Comparison of ENCODE assay signal across 20 mouse cellular contexts in genomic region chr4:135968271-135968869, GRCm38 (mm10). TPM values are rescaled to one million over a fixed set of nuclear protein-coding genes. Genes with fewer than 3 reads are reported as not detected.
A peak's percentile ranks its signal among the peaks of the same experiment; 100 is the strongest.
DNase-seq lines count a peak whose midpoint lies in the region; ATAC-seq lines count a peak whose summit lies in the region.
"Had no signal": no experiment of that assay in that cellular context is flagged by ENCODE, and none has a peak within 500 bp of the region (broad histone marks: within the 10 kb centered on the region; RNA-seq: fewer than 3 reads in every experiment).

No protein-coding gene starts in this region.

- H3K4me3 ChIP-seq in forebrain, embryonic 10.5 days, result peak overlapping the region; percentile 11; the same call in 1 of the 2 replicates
- H3K4me3 ChIP-seq in forebrain, embryonic 15.5 days, result no peak overlapping the region
- H3K4me3 ChIP-seq in heart, embryonic 11.5 days (ENCODE audit: low read depth, low read length), result no peak overlapping the region
- H3K4me3 ChIP-seq in heart, embryonic 12.5 days, result no peak overlapping the region
- H3K4me3 ChIP-seq: embryonic facial prominence, embryonic 12.5 days; erythroblast, embryonic 14.5 days; megakaryocyte, embryonic 14.5 days had no signal

- H3K36me3 ChIP-seq in forebrain, embryonic 10.5 days (replicated peaks), result peaks cover 63% of the 10 kb centered on the region
- peaks cover 48% of the 10 kb centered on the region for H3K36me3 ChIP-seq in forebrain, embryonic 15.5 days
- H3K36me3 ChIP-seq in heart, embryonic 11.5 days (ENCODE audit: control insufficient read depth, insufficient read depth, low read length), result peaks cover 33% of the 10 kb centered on the region
- peaks cover 50% of the 10 kb centered on the region for H3K36me3 ChIP-seq in heart, embryonic 12.5 days

- H3K9ac ChIP-seq in forebrain, embryonic 15.5 days (replicated peaks), result no peak overlapping the region
- peak overlapping the region; percentile 10; the same call in 1 of the 2 replicates for H3K9ac ChIP-seq in heart, embryonic 11.5 days (ENCODE audit: low read depth, low read length)
- H3K9ac ChIP-seq in heart, embryonic 12.5 days, result no peak overlapping the region
- H3K9ac ChIP-seq: embryonic facial prominence, embryonic 12.5 days had no signal

- H3K27me3 ChIP-seq in forebrain, embryonic 10.5 days (ENCODE audit: poor library complexity, severe bottlenecking), result 0 out of 2 replicates have a peak, but pooled peaks cover 6% of the 10 kb centered on the region
- H3K27me3 ChIP-seq in forebrain, embryonic 15.5 days, result no peaks in the 10 kb centered on the region
- H3K27me3 ChIP-seq in heart, embryonic 11.5 days (ENCODE audit: control insufficient read depth, insufficient read depth, low read length), result no peaks in the 10 kb centered on the region
- no peaks in the 10 kb centered on the region for H3K27me3 ChIP-seq in heart, embryonic 12.5 days (replicated peaks)
- H3K27me3 ChIP-seq: embryonic facial prominence, embryonic 12.5 days; megakaryocyte, embryonic 14.5 days had no signal

- no peak for ATAC-seq in forebrain, embryonic 15.5 days (replicated peaks)
- no peak for ATAC-seq in heart, embryonic 11.5 days (replicated peaks; ENCODE audit: insufficient number of reproducible peaks, low FRiP score, low TSS enrichment)
- no peak for ATAC-seq in heart, embryonic 12.5 days (ENCODE audit: insufficient number of reproducible peaks, low FRiP score)
- ATAC-seq: midbrain, embryonic 16.5 days had no signal

- peaks cover 56% of the 10 kb centered on the region for H3K4me1 ChIP-seq in forebrain, embryonic 10.5 days
- peaks cover 30% of the 10 kb centered on the region for H3K4me1 ChIP-seq in forebrain, embryonic 15.5 days
- peaks cover 22% of the 10 kb centered on the region for H3K4me1 ChIP-seq in heart, embryonic 11.5 days (ENCODE audit: control insufficient read depth, insufficient read depth, low read length)
- peaks cover 34% of the 10 kb centered on the region for H3K4me1 ChIP-seq in heart, embryonic 12.5 days (replicated peaks)

- H3K27ac ChIP-seq in forebrain, embryonic 10.5 days, result no peak overlapping the region
- no peak overlapping the region for H3K27ac ChIP-seq in forebrain, embryonic 15.5 days (replicated peaks)
- H3K27ac ChIP-seq in heart, embryonic 11.5 days (ENCODE audit: low read depth, low read length), result no peak overlapping the region
- H3K27ac ChIP-seq in heart, embryonic 12.5 days (ENCODE audit: poor library complexity, severe bottlenecking), result no peak overlapping the region
- H3K27ac ChIP-seq: embryonic facial prominence, embryonic 12.5 days; kidney, postnatal 0 days had no signal

- DNase-seq in forebrain, embryonic 10.5 days (ENCODE audit: extremely low spot score, low spot score), result no peak
- DNase-seq in testis, postnatal 10 days (ENCODE audit: low spot score), result peak; percentile 66
- DNase-seq in testis, postnatal 14 days (ENCODE audit: low spot score), result no peak
- DNase-seq in frontal cortex, postnatal 36 days (ENCODE audit: low spot score in 2 of 2), result no peak
- DNase-seq: adrenal gland, postnatal 14 days; cerebellum, adult 18-20 months; gastrocnemius, postnatal 25 days; kidney, adult 11 months; lung, adult 2 months; right cerebral cortex, postnatal 14 days; spleen, adult 18-20 months; thymus, adult 18-20 months had no signal

- H3K9me3 ChIP-seq in forebrain, embryonic 10.5 days, result no peaks in the 10 kb centered on the region
- no peaks in the 10 kb centered on the region for H3K9me3 ChIP-seq in forebrain, embryonic 15.5 days
- no peaks in the 10 kb centered on the region for H3K9me3 ChIP-seq in heart, embryonic 11.5 days (replicated peaks; ENCODE audit: control insufficient read depth, low read length)
- no peaks in the 10 kb centered on the region for H3K9me3 ChIP-seq in heart, embryonic 12.5 days (replicated peaks)
- H3K9me3 ChIP-seq: embryonic facial prominence, embryonic 12.5 days; megakaryocyte, embryonic 14.5 days had no signal

- WGBS in forebrain, embryonic 10.5 days, result 80% methylated on average over 19 of the region's 19 CpGs
- 78% methylated on average over 19 of the region's 19 CpGs for WGBS in forebrain, embryonic 15.5 days
- WGBS in heart, embryonic 11.5 days (ENCODE audit: insufficient replicate concordance), result 67% methylated on average over 19 of the region's 19 CpGs
- WGBS in heart, embryonic 12.5 days, result 70% methylated on average over 19 of the region's 19 CpGs

- H3K4me2 ChIP-seq in forebrain, embryonic 15.5 days (replicated peaks), result no peak overlapping the region
- no peak overlapping the region for H3K4me2 ChIP-seq in heart, embryonic 11.5 days
- H3K4me2 ChIP-seq in heart, embryonic 12.5 days, result no peak overlapping the region
- H3K4me2 ChIP-seq: embryonic facial prominence, embryonic 12.5 days had no signal

RNA-seq across cellular contexts. Expression of gene Lypla2, which starts 4.1 kb away (rescaled TPM):
- polyA plus RNA-seq in forebrain, embryonic 10.5 days (2016; fragmentation: Nextera tagmentation; extraction: Ambion mirVana), result 204 and 210 TPM in 2 replicates
- 180 and 188 TPM in 2 replicates for polyA plus RNA-seq in forebrain, embryonic 15.5 days (2015; fragmentation: Nextera tagmentation; extraction: Ambion mirVana)
- 68.6 and 71.5 TPM in 2 replicates for polyA plus RNA-seq in heart, embryonic 11.5 days (2014; fragmentation: Nextera tagmentation; extraction: Ambion mirVana)
- polyA plus RNA-seq in heart, embryonic 12.5 days (2016; fragmentation: Nextera tagmentation; extraction: Ambion mirVana), result 73.0 and 77.4 TPM in 2 replicates

RNA-seq across cellular contexts. Expression of gene Gale, which starts 4.8 kb away (rescaled TPM):
- polyA plus RNA-seq in forebrain, embryonic 10.5 days (2016; fragmentation: Nextera tagmentation; extraction: Ambion mirVana), result 39.7 and 41.0 TPM in 2 replicates
- polyA plus RNA-seq in forebrain, embryonic 15.5 days (2015; fragmentation: Nextera tagmentation; extraction: Ambion mirVana), result 35.2 and 35.6 TPM in 2 replicates
- polyA plus RNA-seq in heart, embryonic 11.5 days (2014; fragmentation: Nextera tagmentation; extraction: Ambion mirVana), result 30.2 and 31.8 TPM in 2 replicates
- polyA plus RNA-seq in heart, embryonic 12.5 days (2016; fragmentation: Nextera tagmentation; extraction: Ambion mirVana), result 27.6 and 28.8 TPM in 2 replicates

RNA-seq across cellular contexts. Expression of gene Pithd1, which starts 18.7 kb away (rescaled TPM):
- polyA plus RNA-seq in forebrain, embryonic 10.5 days (2016; fragmentation: Nextera tagmentation; extraction: Ambion mirVana), result 73.6 and 75.8 TPM in 2 replicates
- polyA plus RNA-seq in forebrain, embryonic 15.5 days (2015; fragmentation: Nextera tagmentation; extraction: Ambion mirVana), result 52.1 and 55.3 TPM in 2 replicates
- polyA plus RNA-seq in heart, embryonic 11.5 days (2014; fragmentation: Nextera tagmentation; extraction: Ambion mirVana), result 46.0 and 51.9 TPM in 2 replicates
- polyA plus RNA-seq in heart, embryonic 12.5 days (2016; fragmentation: Nextera tagmentation; extraction: Ambion mirVana), result 47.2 and 49.1 TPM in 2 replicates

RNA-seq across cellular contexts. Expression of gene Hmgcl, which starts 22.1 kb away (rescaled TPM):
- 65.0 and 65.4 TPM in 2 replicates for polyA plus RNA-seq in forebrain, embryonic 10.5 days (2016; fragmentation: Nextera tagmentation; extraction: Ambion mirVana)
- 61.3 and 66.6 TPM in 2 replicates for polyA plus RNA-seq in forebrain, embryonic 15.5 days (2015; fragmentation: Nextera tagmentation; extraction: Ambion mirVana)
- polyA plus RNA-seq in heart, embryonic 11.5 days (2014; fragmentation: Nextera tagmentation; extraction: Ambion mirVana), result 75.9 and 84.0 TPM in 2 replicates
- polyA plus RNA-seq in heart, embryonic 12.5 days (2016; fragmentation: Nextera tagmentation; extraction: Ambion mirVana), result 70.4 and 74.5 TPM in 2 replicates

RNA-seq across cellular contexts. Expression of gene Fuca1, which starts 47.8 kb away (rescaled TPM):
- 46.4 and 52.4 TPM in 2 replicates for polyA plus RNA-seq in forebrain, embryonic 10.5 days (2016; fragmentation: Nextera tagmentation; extraction: Ambion mirVana)
- 50.9 and 56.7 TPM in 2 replicates for polyA plus RNA-seq in forebrain, embryonic 15.5 days (2015; fragmentation: Nextera tagmentation; extraction: Ambion mirVana)
- polyA plus RNA-seq in heart, embryonic 11.5 days (2014; fragmentation: Nextera tagmentation; extraction: Ambion mirVana), result 42.4 and 46.5 TPM in 2 replicates
- 36.4 and 41.7 TPM in 2 replicates for polyA plus RNA-seq in heart, embryonic 12.5 days (2016; fragmentation: Nextera tagmentation; extraction: Ambion mirVana)
